Mouse (Mus musculus) gastrocnemius, adult 8-10 months (tissue): ENCODE data around the gene Siglece. TPM values are rescaled to one million over a fixed set of nuclear protein-coding genes. Genes with fewer than 3 reads are reported as not detected.
"Not testable (repeated sequence)": the region's sequence is repeated elsewhere in the genome, so short reads cannot be mapped to it uniquely, and the experiment has no call there.

Experiments
- DNase-seq, 2 experiments: peaks; one replicate each; pipeline ENCODE4 v3.0.0; 2022; ENCODE audit warnings: low spot score in 2 of 2
- total RNA-seq, 4 experiments: library from RNA; stranded (reverse); gene quantifications; 2 replicates each; pipeline ENCODE4 v1.2.4; 2022

Siglece gene
- under 1 TPM; 0.12 to 0.25 (median 0.16) TPM for total RNA-seq

GRCm38 (mm10) chr7:43660002-43660401, at the start of gene Siglece:
TSS of gene Siglece (minus strand) at chr7:43660161.
- no peak for DNase-seq

DNA sequence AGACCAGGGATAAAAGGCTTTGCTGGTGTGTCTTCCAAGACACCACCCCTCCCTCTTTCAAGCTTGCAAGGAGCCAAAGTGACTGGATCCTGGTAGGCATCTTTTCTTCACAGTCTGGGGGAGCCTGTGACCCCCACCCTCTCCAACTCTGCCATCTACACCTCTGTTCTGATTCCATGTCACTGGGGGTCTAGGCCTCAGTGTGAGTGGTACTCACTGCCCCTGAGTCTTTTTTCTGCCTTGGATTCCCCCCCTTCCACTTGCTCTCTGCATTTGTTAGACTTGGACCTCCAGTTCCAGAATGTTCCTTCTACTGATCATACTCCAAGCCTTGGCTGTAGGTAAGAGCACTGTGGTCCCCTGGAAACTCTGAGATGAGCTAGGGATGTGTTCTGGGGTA, 30.2 kb upstream of the Siglece start, which contains the start of gene Klk14:
Gene Klk14 (plus strand): TSS at position 301 of the 400 bp plus-strand sequence.
- DNase-seq = no peak

- DNase-seq = no peak
Observed at GRCm38 (mm10) chr7:43685088-43685487, 25.1 kb upstream of the Siglece start.

GRCm38 (mm10) chr7:43682511-43682910, 22.6 kb upstream of the Siglece start:
- DNase-seq = not testable (repeated sequence)

DNA sequence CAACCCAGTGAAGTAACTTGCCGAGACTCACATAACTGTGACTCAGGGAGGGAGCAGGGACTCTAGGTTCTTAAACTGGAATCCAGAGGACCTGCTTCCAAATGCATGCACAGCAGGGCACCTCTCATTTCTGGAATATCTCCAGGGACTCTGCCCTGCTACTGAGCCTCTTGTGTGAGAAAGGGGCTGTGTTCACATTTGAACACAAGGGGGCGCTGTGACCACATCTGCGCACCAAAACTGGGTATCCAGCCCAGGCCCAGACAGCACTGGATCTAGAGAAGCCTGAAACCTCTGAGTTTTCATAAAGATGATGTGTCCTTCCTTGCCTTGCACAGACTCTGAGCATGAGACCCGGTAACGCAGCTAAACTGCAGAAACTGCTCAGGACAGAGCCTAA, 21.0 kb upstream of the Siglece start:
- no peak for DNase-seq

GRCm38 (mm10) chr7:43678517-43678916, 18.6 kb upstream of the Siglece start:
- DNase-seq = no peak

GRCm38 (mm10) chr7:43675091-43675490, 15.1 kb upstream of the Siglece start:
- DNase-seq = no peak

- no peak for DNase-seq
Observed at GRCm38 (mm10) chr7:43672581-43673260, 12.8 kb upstream of the Siglece start.

- peak; percentile 93 to 95 for DNase-seq
Observed at GRCm38 (mm10) chr7:43671809-43672580, 12.0 kb upstream of the Siglece start, which contains the start of gene Ctu1. TSS of gene Ctu1 (plus strand) at chr7:43672016.

- DNase-seq = no peak
Observed at GRCm38 (mm10) chr7:43671064-43671808, 11.3 kb upstream of the Siglece start.

DNA sequence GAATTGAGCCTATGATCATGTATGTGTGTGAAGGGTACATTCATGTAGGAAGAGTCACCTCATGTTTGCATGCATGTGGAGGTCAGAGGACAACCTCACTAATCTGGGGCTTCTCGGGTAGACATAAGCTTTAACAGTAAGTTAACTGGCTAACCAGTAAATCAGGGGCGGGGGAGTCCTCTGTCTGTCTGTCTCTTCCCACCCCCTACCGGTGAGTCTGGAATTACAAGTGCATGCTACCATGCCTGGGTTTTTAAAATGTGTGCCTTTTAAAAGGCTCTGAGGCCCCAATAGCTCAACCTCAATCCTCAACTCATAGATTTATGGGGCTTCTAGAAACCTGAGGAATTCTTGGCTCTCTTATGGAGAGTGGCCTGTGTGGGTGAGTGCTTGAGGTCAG, 8.6 kb upstream of the Siglece start:
- no peak for DNase-seq

DNA sequence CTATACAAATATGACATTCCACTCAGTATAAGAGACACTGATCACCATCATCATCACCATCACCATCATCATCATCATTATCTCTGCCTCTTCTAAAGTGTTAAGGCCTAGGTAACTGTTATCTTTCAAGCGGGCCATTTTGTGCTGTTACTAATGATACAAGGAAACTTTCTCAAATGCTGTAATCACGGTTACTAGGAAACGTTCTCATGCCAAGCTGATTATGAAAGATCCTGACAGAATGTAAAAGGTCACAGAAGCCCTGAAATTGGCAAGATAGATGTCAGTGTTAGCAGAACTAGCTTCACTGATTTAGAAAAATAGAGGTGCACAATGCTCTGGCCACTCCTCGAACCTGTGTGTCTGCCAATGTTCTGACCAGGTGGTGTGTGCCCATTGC, 7.3 kb upstream of the Siglece start:
- not testable (repeated sequence) for DNase-seq

- DNase-seq = no peak
Observed at GRCm38 (mm10) chr7:43662804-43663203, 2.8 kb upstream of the Siglece start.

DNA sequence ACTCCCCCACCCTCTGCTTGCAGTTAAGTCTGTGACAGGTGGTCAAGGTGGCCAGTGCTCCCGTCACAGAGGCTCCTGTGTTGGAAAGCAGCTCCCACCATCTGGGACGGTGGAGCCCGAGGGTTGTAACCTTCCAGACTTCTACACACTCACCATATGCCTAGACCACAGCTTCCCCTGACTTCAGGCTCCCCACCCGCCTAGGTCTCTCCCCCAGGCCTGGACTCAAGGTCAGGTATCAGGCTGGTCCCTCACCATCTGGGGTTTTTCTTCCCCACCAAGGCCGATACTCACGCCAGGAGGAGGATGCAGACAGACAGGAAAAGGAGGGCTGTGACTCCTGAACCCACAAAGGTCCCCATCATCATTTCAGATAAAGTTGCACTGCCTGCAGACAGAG, 3.7 kb downstream of the Siglece start:
- DNase-seq = no peak

GRCm38 (mm10) chr7:43654519-43654918, 5.4 kb downstream of the Siglece start:
- no peak for DNase-seq

GRCm38 (mm10) chr7:43652683-43653082, 7.3 kb downstream of the Siglece start:
- DNase-seq = no peak

- DNase-seq = no peak
Observed at GRCm38 (mm10) chr7:43643046-43643652, 16.8 kb downstream of the Siglece start.

DNA sequence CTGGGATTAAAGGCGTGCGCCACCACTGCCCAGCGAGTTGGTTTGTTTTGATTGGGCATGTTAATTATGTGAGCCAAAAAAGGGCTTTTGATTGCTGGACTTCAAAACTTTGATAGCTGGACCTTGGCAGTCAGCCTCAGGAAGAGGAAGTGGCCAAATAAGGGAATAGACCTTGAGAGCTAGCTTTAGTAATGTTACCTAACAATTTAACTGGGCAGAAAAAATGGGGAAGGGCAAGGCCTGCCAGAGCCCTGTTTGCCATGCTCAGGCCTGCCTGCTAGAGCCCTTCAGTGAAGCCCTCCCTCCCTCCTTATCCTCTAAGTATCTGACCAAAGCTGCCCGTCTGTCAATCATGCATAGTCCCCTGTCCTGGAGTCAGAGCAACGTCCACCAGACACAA, 17.4 kb downstream of the Siglece start:
- DNase-seq = no peak

DNA sequence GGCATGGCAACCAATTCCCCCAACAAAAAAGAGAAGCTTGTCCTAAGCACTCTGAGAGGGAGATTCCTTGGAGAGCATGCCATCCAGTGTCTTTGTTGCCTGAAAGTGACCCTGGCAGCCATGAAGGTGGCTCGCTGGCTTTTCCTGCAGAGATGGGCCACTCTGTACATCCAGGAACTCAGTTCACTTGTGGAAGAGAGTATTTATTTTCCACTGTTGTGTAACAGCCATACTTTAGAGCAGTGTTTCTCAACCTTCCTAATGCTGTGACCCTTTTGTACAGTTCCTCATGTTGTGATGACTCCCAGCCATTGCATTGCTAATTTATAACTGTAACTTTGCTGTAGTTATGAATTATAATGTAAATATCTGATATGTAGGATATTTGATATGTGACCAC, 22.8 kb downstream of the Siglece start:
- no peak for DNase-seq

GRCm38 (mm10) chr7:43636194-43636593, 23.8 kb downstream of the Siglece start:
- DNase-seq = no peak

- no peak for DNase-seq
Observed at GRCm38 (mm10) chr7:43634500-43634899, 25.5 kb downstream of the Siglece start, which contains the start of gene Ceacam18. TSS of gene Ceacam18 (plus strand) at chr7:43634707.
